Mouse (Mus musculus) cerebellum, postnatal 4 days (tissue): ENCODE measurements around the gene Gpr152.
A peak's percentile ranks its signal among the peaks of the same experiment; 100 is the strongest.
"Not testable (repeated sequence)": the region's sequence is repeated elsewhere in the genome, so short reads cannot be mapped to it uniquely, and the experiment has no call there.

Experiments used
- DNase-seq, 2 experiments: peaks; one replicate each; pipeline ENCODE4 v3.0.0; 2022; ENCODE audit warnings: low spot score in 2 of 2, mixed read lengths in 1 of 2

The Gpr152 gene

GRCm38 (mm10) chr19:4112063-4112960 is 27.3 kb upstream of the Gpr152 start:
- no peak for DNase-seq

- DNase-seq: peak in 1 of 2 experiments; percentile 72
These were observed 26.3 kb upstream of the Gpr152 start for GRCm38 (mm10) chr19:4113186-4113805.

- DNase-seq: no peak
These were observed 25.8 kb upstream of the Gpr152 start for GRCm38 (mm10) chr19:4113806-4114230.

- no peak for DNase-seq
These were observed 25.0 kb upstream of the Gpr152 start for GRCm38 (mm10) chr19:4114551-4114950.

GRCm38 (mm10) chr19:4115144-4115543 is 24.4 kb upstream of the Gpr152 start:
- no peak for DNase-seq

- no peak for DNase-seq
These were observed 23.8 kb upstream of the Gpr152 start for GRCm38 (mm10) chr19:4115816-4116215.

GRCm38 (mm10) chr19:4117006-4117405 is 22.6 kb upstream of the Gpr152 start:
- DNase-seq: no peak

GRCm38 (mm10) chr19:4118350-4118749 is 21.2 kb upstream of the Gpr152 start:
- DNase-seq: no peak

- DNase-seq: no peak
These were observed 19.7 kb upstream of the Gpr152 start for GRCm38 (mm10) chr19:4119716-4120487.

- no peak for DNase-seq
These were observed 19.1 kb upstream of the Gpr152 start for GRCm38 (mm10) chr19:4120496-4120895.

GRCm38 (mm10) chr19:4121097-4121805 is 18.3 kb upstream of the Gpr152 start:
- peak; percentile 94 to 98 for DNase-seq

GRCm38 (mm10) chr19:4121896-4122295 is 17.7 kb upstream of the Gpr152 start:
- not testable (repeated sequence) for DNase-seq

- DNase-seq: no peak
These were observed 16.9 kb upstream of the Gpr152 start for GRCm38 (mm10) chr19:4122411-4123370.

GRCm38 (mm10) chr19:4124432-4124831 is 15.2 kb upstream of the Gpr152 start:
- DNase-seq: no peak

- DNase-seq: not testable (repeated sequence)
These were observed 14.3 kb upstream of the Gpr152 start for GRCm38 (mm10) chr19:4125268-4125667.

- DNase-seq: peak; percentile 93 to 98
These were observed 13.6 kb upstream of the Gpr152 start, which contains the start of gene Aip for GRCm38 (mm10) chr19:4125741-4126696. Gene Aip, minus strand, starts transcription at chr19:4125858.

GRCm38 (mm10) chr19:4126759-4127495 is 12.7 kb upstream of the Gpr152 start:
- no peak for DNase-seq

GRCm38 (mm10) chr19:4129462-4129861 is 10.1 kb upstream of the Gpr152 start:
- DNase-seq: no peak
